Mouse (Mus musculus): ENCODE data around the gene Klhl2.

The Klhl2 gene

DNA sequence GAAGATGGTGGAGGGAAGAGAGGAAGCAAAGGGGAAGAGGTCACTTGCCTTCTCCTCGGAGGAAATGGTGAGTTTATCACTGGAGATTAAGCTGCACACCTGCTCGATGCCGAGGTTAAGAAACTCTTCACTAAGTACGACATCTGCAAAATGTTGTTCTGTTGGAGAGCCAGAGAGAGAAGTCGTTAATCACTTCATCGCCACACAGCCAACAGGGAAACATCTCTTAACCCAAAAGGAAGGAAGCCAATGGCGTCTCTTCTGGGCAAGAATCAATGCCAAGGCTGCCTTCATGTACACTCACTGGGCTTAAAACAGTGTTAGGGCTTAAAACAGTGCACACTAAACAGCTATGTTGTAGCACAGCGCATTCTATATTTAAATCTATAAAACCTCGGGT is 85.7 kb downstream of the Klhl2 start:
- no peak for DNase-seq

DNA sequence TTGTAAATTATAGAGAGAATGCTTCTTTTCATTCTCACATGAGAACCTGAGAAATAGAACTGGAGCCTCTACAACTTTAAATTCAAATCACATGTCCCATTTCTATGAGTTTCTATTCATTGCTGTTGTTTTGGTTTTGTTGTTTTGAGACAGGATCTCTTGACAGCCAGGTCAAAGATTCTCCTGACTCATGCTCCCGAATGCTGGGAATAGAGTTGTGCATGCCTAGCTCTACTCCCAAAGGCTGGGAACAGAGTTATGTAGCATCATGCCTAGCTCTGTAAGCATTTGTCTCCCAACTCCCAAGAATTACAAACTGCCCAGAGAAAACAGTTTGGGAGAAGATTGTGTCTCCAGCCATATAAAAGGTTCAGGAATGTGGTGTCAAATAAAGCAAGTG is 87.1 kb downstream of the Klhl2 start:
- no peak for DNase-seq

DNA sequence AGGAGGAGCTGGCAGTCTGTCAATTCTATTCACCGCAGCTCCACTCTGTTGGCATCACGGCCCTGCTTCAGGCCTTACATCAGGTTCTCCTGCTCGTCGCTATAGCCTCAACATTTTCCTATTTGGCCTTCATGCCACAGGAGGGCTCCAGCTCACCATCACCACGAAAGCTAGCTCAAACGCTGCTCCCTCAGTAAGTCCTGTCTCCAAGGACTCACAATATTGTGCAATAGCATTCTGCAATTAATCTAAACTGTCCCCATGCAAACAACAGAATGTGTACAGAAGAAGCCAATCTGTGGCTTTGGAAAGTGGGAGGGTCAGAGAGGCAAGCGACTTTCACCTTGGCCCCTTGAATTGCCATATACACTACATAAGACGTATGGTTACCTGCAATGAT is 88.4 kb downstream of the Klhl2 start:
- no peak for DNase-seq

DNA sequence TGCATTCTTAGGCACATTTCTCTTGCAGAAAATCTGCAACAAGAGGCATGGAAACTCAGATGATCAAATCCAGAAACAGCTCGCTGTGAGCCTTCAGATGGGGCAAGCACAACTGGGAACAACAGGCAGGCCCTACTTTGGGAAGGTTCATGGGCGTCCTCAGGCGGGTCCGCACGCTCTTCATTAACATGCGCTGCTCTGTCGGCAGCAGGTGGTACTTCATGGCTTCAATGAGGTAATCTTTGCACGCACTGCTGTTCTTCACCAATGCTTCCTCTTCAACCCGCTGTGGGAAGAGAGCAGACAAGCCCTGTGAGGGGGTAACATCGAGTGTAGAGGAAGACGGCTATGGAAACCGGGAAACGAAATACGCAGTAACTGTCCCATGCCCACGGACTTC is 91.9 kb downstream of the Klhl2 start:
- DNase-seq, result no peak

DNA sequence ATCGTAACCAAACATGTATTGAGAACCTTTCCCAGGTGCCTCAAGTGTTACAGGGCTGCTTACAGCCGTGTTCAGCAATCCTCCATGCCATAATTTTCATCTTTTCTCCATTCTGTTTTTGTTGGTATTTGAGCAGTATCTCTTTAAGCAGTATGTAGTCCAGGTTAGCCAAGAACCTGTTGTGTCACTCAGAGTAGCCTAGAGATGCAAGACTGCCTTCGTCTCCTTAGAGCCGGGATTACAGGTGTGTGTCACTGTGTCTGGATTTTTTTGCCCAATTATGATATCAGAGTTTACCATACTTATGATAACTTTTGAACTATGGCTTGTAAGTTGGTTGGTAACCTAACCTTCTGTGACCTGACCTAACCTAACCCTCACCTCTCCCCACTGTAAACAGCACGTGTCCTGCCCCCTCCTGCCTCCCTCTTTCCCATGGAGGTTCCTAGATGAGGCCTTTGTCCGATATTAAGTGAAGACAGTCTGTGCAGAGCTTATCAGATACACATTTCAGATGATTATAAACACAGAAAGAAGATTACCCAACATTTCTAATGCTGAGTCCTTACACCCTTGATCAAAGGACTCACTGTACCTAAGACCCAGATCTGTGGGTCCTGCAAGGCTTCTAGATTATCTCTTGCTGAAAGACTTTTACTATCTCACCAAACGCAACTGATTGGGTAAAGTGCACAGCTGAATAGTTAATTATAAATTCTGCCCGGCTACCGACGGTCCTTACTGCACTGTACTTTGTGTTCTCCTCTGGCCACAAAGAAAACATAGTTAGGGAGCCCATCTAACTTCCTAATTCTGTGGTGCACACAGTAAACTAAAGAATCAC is 103.4 kb downstream of the Klhl2 start:
- no peak for DNase-seq

DNA sequence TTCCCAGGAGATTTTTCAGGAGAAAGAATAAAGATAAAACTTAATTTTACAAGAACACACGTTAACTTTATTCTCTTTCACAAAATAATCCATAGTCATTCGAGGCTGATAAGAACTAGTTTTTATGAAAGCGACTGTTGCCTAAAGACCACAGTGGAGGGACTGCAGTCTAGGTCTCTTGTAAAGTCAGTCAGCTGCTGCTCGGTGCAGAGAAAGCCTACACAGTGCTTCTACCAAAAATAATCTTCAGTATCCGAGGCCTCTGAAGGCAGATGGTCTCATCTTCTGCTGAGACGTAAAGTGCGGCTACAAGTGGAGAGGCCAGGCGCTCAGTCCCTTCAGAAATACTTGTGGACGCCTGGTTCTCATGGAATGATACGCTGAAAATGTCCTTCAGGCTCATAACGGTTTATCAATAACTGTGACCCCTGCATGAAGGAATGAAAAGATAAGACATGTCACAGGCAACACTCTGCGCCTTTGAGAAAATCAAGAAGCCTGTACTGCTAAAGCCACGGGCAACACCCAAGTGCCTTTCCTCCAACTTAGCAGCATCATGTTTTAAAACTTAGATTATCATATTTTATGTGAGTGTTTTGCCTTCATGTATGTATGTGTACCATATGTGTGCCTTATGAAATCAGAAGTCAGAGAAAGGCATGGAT is 109.1 kb downstream of the Klhl2 start:
- DNase-seq, result no peak

DNA sequence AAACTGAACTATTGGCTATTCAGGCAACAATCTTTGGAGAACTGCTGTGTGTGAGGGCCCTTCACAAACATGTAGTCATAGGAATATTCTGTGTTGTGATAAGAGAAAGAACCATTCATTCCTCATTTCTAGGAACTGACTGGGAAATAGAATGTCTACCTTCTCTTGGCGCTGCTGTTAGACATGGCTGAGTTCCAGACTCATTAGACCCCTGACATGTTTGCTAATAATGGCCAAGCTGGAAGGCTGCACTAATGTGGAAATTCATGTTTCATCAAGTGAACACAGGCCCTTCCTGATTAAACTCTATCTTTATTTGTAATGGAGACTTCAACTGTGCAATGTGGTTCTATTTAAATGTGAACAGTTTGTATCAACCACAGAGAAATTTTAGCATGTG is 110.9 kb downstream of the Klhl2 start:
- no peak for DNase-seq

DNA sequence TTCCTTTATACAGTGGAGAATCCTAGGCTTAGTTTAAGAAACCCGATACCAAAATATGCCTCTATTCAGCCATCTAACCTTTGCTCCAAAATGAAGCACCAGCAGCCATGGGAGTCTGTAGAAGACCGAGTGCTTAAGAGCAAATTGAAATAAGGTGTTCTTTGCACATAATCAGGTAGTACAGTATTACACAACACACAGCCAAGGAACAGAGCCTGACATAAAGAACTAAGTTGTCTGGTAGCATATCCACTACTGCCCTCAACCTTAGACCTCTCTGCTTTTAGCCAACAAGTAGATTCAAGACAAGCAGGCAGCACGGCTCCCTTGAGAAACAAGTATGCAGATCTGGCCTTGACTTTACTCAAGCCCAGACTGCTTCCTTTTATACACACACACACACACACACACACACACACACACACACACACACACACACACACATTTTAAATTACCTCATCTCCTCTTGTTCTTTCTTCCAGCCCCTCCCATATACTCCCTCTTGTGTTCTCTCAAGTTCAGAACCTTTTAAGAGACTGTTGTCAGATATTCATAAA is 113.0 kb downstream of the Klhl2 start:
- no peak for DNase-seq

DNA sequence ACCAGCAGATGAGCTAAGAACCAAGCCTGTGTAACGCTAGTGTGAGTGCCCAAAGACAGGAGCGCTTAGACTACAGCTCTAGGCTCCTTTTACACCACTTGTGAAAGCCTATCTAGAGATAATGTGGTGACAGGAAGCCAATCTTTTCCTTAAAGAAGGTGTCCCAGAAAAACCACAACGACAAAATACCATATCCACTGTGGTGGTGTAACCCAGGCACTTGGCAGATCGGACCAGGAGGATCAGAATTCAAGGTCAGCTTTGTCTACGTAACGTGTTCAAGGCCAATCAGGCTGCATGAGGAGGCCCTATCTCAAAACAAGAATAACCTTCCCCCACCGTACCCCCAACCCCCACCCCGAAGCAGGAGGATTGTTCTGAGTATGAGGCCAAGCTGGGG is 114.7 kb downstream of the Klhl2 start:
- no peak for DNase-seq

DNA sequence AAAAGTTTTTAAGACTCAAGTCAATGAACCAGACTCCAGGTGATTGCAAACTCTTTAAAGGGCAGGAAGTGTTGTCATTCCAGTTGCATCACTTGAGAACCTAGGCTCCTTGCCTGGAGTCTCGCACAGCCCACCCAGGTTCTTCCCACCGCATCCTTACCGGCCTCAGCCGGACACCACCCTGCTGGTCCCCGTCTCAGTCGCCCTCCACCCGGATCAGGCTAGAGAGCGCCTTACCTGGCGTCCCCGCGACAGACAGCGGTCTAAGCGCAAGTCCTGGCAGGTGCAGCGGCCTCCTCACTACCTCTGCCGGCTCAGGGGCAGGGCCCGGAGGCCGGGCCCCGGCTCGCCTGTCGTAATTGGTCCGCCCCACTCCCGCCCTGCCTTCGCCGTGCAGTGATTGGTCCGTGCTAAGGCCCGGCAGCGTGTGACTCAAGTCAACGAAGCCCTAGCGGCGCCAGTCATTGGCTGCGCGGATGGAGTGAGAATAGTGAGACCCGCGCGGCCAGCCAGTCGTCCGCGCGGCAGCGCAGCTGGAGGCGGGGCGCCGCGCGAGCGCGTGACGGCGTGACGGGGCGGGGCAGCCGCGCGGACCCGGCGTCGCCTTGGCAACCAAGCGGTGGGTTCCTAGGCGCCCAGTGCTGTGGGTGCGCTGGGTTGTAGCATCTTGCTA is 116.4 kb downstream of the Klhl2 start, which contains the start of gene Msmo1:
Gene Msmo1, minus strand, starts transcription at position 522 of the 673 bp plus-strand sequence.
- DNase-seq, result peak; percentile 99

DNA sequence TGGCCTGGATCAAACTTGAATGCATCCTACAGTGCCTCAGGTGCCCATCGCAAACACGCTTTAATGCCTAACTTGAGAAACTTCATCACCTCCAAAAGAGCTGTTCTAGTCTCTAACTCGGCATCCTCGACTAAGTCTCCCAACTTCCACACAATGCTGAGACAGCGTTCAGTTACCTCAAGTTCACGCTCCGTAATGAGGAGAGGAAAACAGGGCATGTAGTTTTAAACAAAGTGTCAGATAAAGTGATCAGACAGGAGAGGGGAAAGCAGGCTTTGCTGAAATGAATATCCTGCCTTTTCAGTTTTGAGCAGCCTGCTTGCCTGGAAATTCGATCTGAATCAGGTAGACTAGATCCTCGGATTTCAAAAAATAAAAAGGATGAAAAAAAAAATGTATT is 117.2 kb downstream of the Klhl2 start:
- no peak for DNase-seq

DNA sequence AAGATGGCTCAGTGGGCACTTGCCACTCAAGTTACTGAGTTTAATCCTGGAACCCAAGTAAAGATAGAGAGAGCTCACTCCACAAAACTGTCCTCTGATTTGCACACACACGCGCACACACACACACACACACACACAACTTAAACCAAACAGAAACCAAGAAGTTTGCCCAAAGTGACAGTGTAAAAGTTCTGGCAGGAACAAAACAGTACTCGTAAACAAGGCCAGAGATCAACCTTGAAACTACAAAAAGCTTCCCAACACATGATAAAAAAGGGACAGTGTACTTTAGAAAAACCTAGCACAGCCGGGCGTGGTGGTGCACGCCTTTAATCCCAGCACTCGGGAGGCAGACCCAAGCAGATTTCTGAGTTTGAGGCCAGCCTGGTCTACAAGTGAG is 121.7 kb downstream of the Klhl2 start:
- no peak for DNase-seq

DNA sequence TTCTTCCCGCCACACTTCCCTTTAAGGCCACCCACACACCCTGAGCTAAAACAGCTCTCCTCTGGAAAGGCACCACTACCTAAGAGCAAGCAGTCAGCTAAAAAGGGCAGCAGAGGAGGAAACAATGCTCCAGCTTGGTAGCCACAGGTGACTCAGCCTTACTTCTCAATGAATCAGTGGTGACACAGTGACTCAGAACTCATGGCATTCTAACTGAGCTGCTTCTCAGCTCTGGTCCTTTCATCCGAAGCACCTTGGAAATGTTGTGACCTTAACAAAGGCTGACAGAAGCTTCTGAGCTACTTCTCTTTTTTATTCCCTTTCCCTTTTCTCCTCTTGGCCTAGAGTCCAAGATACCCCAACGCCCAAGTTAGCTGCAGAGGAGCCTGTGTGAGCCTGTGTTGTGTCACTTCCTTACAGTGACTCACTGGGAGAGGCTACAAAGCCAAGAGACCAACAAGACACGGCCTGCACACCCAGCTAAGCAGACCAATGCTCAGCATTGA is 123.6 kb downstream of the Klhl2 start:
- DNase-seq, result no peak

DNA sequence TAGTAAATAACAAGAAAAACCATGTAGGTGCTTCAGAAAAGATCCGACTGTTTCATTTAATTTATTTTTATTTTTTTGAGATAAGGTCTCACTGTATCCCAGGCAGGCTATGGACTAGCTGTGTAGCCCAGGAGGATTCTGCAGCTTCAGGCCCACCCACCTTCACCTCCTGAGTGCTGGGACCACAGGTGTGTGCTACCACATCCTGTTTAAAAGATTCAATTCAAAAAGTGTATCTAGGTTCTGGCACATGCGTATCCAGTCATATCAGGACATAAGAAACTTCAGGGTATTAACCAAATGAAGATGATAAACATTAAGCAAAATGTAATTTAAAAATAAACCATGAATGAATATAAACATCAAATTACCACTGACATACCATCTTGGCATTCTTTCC is 126.6 kb downstream of the Klhl2 start:
- no peak for DNase-seq

DNA sequence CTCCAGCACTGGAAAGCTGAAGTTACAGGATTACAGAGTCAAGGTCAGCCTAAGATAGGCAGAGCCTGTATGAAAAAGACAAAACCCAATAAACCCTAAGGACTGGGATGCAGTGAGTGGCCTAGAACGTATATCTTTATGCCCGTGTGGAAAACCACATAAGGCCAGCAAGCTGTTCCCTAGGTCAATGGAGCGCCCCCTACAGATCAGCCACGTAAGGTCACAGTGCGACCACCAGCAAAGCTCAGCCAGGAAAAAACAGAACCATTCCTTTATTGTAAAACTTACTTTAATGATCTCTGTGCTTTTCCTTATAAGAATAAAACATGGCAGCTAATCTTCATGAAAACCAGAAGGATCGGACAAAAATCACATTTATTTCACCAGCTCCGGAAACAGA is 131.9 kb downstream of the Klhl2 start:
- DNase-seq, result no peak

DNA sequence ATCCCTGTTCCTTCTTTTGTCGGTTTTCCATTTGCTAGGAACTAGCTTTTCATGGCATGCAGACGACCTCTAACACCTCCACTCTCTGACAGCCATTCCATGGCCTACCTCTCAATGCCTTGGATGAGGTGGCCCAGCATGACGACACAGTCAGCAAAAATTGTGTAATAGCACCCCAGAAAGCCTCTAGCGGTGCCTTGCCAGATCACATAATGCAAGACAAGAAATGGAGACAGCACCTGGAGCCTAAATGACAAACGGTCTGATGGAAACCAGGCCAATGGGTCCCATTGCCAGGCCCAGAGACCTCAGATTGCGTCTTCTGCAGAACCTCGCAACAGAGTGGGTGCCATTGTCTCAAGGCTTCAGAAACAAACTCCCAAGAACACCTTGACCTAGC is 137.3 kb downstream of the Klhl2 start:
- no peak for DNase-seq

DNA sequence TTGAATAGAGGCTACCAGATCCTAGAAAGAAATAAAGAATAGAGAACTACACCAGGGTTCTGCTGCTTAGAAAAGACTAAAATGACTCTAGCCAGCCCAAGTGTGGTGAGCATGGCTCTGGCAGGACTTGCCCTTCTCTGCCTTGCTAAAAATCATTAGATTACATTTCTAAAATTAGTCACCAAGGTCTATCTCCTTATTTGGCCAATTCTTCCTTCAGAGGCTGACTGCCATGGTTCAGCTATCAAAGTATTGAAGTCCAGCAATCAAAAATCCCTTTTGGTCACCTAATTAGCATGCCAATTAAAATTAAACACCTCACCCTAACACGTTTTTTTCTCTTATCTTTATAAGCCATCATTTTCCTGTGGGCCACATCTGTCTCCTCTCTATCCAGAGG is 138.3 kb downstream of the Klhl2 start:
- no peak for DNase-seq

DNA sequence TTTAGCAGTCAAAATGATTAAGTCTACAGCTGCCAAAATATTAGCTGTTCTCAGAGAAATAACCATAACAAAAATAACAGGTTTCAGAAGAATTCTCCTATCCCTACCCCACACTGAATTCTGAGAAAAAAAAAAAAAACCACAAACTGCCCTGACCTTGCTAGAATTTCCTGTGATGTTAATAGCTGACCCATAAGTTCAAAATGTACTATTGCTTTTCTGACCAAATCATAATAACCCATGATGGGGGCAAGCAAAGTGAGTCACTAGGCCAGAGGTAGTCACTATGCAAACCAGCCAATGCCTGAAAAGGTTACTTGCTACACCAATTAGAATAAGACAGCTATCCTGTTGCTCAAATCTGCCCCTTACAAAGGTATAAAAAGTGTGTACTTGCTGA is 142.3 kb downstream of the Klhl2 start:
- DNase-seq, result no peak

DNA sequence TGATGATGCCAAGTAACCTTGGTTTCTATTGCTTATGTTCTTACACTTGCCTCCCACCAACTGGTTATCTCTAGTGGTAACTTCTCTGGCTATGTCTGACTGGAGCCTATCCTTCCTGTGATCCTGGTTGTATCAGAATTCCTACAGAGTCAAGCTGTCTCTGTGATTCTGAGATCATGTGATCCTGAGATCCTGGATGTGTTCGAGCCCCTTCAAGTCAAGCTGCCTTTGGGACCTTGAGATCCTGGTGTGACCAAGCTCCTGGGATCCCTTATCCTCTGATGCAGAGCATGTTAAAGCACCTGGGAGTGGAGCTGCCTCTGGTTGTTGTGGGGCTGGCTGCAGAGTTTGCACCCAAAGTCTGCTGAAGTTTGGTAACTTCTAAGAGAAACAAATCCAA is 146.6 kb downstream of the Klhl2 start:
- DNase-seq, result no peak

DNA sequence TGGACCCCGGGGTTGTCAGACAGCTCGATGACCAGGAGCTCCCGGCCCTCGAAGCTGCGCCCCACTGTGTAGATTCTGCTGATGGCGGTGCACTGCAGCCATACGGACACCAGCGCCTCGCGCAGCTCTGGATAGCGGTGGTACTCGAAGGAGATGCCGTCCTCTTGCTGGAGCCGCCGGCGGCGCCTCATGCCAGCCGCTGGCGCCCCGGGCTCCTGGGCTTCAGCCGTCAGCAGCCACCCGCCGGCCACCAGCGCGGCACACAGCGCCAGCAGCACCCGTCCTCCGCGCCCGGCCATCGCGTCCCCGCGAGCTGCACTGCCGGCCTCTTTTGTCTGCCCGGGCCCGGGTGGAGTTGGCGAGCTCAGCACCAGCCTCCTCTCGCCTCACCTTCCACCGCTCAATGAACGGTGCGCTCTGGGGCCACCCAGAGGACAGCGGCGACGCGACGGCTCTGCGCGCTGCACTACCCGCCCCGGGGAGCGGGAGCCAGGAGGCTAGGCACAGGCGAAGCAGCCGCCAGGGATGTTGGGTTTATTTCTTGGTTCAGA is 157.1 kb downstream of the Klhl2 start, which contains the start of gene Cpe:
Gene Cpe, minus strand, starts transcription at position 404 of the 551 bp plus-strand sequence.
- peak; percentile 60 for DNase-seq

DNA sequence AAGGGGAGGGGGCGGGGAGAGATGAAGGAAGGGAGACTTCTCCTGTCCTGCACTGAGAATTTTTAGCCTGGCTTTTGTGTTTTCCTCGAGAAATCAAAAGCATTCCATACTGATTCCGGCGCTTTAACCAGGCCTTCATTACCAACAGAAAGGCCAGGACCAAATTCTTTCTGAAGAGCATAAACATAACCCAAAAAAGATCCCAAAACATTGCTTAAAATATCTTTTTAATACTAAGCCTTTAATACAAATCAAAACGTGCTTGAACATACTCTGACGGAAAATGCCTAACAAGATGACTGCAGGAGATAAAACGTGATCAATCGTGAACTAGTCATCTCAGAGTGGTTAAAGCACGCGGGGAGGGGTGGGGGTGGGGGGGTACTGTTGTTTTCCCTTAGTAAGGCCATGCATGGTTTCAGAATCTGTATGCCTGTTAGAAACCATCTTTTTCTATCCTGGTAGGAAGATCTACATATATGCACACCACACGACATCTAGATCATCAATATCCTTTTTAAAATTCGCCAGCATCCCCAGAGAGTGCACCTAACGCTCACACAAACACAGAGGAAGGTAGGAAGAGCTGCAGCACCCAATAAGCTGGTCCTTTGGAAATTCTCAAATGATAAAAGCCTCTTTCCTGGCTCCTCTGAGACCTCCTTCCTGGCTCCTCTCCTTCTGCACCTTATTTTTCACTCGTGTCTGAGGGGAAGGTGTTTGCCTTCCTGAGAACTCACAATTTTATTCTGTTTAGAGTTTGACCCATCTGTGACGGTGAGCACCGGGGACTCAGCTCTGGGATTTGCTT is 158.0 kb downstream of the Klhl2 start:
- DNase-seq, result no peak

DNA sequence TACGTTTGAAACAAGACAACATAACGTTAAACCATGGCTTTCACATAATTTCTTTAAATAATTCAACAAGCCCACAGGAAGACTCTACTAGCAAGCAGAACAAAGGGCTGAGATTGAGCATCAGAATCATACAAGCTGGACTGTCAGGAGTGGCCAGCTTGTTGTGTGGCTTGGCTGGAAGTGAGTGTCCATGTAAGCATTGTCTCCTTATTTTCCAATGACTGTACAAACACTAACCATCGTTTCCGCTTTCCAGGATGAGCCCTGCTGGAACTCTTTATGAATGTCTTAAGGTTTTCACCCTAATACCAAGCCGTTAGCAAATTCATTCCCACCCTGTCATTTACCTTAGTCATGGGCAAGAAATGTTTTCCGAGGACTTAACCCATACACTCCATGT is 159.0 kb downstream of the Klhl2 start:
- DNase-seq, result no peak
